Comparison of ENCODE assay signal across 7 mouse cellular contexts in the genomic region with DNA sequence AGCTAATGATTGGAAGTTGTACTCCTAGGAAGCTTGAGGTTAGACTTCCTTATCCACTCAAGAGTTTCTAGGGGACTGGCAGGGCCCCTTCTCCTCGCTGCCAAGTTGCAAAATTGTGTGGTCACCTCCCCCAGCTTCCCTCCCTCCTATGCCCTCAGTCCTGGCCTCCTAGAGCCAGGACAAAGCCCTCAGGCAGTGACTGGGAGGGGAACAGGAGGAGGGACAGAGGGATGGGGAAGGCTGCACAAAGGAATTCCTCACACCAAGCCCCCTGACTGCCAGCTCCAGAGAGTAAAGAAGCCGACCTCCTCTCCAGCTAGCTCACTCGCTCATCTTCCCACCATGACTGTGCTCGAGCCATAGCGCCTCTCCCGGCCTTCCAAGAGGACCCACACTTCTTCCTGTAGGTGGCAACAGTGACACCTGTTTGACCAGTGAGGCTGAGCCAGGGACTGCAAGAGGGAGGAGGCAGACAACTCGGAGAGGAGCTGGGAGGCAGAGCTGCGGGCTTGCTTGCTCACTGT. TPM values are rescaled to one million over a fixed set of nuclear protein-coding genes. Genes with fewer than 3 reads are reported as not detected.
A peak's percentile ranks its signal among the peaks of the same experiment; 100 is the strongest.
DNase-seq lines count a peak whose midpoint lies in the region; TF ChIP-seq lines count a peak whose summit lies in the region.

Gdpd2 (plus strand) TSS at position 209 of the 524 bp plus-strand sequence.

- no peaks in the 10 kb centered on the region for H3K9me3 ChIP-seq in hindbrain, embryonic 10.5 days

- 9% methylated on average over 8 of the region's 8 CpGs for WGBS in bone marrow, adult 2 months
- 11% methylated on average over 8 of the region's 8 CpGs for WGBS in hindbrain, embryonic 10.5 days

- no peak for TF ChIP-seq CTCF in bone marrow, adult 2 months (IDR thresholded peaks at IDR 0.05; ENCODE audit: control insufficient read depth, insufficient read depth, low read length)
- TF ChIP-seq CTCF in embryonic fibroblast, embryonic 13.5 days (IDR thresholded peaks at IDR 0.05; ENCODE audit: borderline replicate concordance, insufficient read depth, low read length): peak; percentile 51; the same call in 1 of the 2 replicates

- no peak within 1 kb of the TSS for H3K4me3 ChIP-seq in bone marrow, adult 2 months (replicated peaks; ENCODE audit: control insufficient read depth, low read depth, low read length)
- H3K4me3 ChIP-seq in embryonic fibroblast, embryonic 13.5 days (ENCODE audit: insufficient read depth, low read length): no peak within 1 kb of the TSS
- H3K4me3 ChIP-seq in hindbrain, embryonic 10.5 days: peak within 1 kb of the TSS; percentile 47

- no peaks in the 10 kb centered on the region for H3K4me1 ChIP-seq in bone marrow, adult 2 months (ENCODE audit: control insufficient read depth, insufficient read depth, low read length)
- H3K4me1 ChIP-seq in embryonic fibroblast, embryonic 13.5 days (ENCODE audit: control insufficient read depth, insufficient read depth, low read length): no peaks in the 10 kb centered on the region
- peaks cover 32% of the 10 kb centered on the region for H3K4me1 ChIP-seq in hindbrain, embryonic 10.5 days (replicated peaks)

- H3K36me3 ChIP-seq in hindbrain, embryonic 10.5 days: peaks cover 28% of the 10 kb centered on the region

- peak; percentile 73 for DNase-seq in Muller cell, postnatal 12 days (ENCODE audit: inconsistent ontology term)
- peak; percentile 62 for DNase-seq in hindbrain, embryonic 10.5 days (ENCODE audit: low spot score)
- DNase-seq in layer of hippocampus, postnatal 10 days (ENCODE audit: low spot score in 2 of 2): peak in 1 of 2 experiments; percentile 29
- DNase-seq in lung, postnatal 4 days: peak; percentile 47 to 49
- peak; percentile 10 for DNase-seq in skeletal muscle tissue, adult 2 months (ENCODE audit: low read depth, low spot score)

- H3K27me3 ChIP-seq in hindbrain, embryonic 10.5 days (ENCODE audit: insufficient read depth, poor library complexity, severe bottlenecking): peaks cover 69% of the 10 kb centered on the region

- TF ChIP-seq POLR2A in bone marrow, adult 2 months (IDR thresholded peaks at IDR 0.05; ENCODE audit: borderline replicate concordance, control insufficient read depth, low read depth, low read length): no peak
- TF ChIP-seq POLR2A in embryonic fibroblast, embryonic 13.5 days (IDR thresholded peaks at IDR 0.05; ENCODE audit: low read depth, low read length): no peak

- no peak within 1 kb of the TSS for H3K27ac ChIP-seq in bone marrow, adult 2 months (ENCODE audit: control insufficient read depth, insufficient read depth, low read depth, low read length, poor library complexity)
- no peak within 1 kb of the TSS for H3K27ac ChIP-seq in embryonic fibroblast, embryonic 13.5 days (ENCODE audit: insufficient read depth, low read length)
- H3K27ac ChIP-seq in hindbrain, embryonic 10.5 days: peak within 1 kb of the TSS; percentile 84

RNA-seq across cellular contexts. Expression of gene Gdpd2, which starts in this region (rescaled TPM):
- polyA plus RNA-seq in bone marrow, adult 2 months (2011; ENCODE audit: insufficient read depth, insufficient read length, low replicate concordance, missing spikeins): 55.8 and 76.7 TPM in 2 replicates
- polyA plus RNA-seq in embryonic fibroblast, embryonic 13.5 days (2011; ENCODE audit: insufficient read length, low read depth, missing spikeins): 0.80 and 3.5 TPM in 2 replicates
- 8.6 and 9.9 TPM in 2 replicates for polyA plus RNA-seq in hindbrain, embryonic 10.5 days (2016; fragmentation: Nextera tagmentation; extraction: Ambion mirVana)
- total RNA-seq in layer of hippocampus, postnatal 10 days (2021): 10 to 100 TPM; 20.0 to 20.9 TPM
